In the genomic region with DNA sequence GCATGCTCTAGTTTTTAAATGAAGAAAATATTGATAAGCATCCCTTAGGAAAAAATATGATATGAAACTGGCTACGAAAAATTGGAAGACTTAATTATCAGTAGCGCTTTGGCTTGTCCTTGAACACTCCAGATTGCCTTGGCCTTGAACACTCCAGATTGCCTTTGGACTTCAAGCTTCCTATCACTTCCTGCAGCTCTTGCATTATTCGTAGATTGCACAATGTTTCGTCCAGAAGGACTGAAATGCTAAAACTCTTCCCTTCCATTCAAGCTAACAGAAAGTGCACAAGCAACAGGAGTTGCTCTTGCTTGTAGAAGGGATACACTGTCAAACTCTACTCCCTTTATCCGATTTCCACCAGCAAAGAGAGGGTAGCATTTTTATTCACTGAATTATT, we compare ENCODE assay signal across 21 mouse cellular contexts. TPM values are rescaled to one million over a fixed set of nuclear protein-coding genes. Genes with fewer than 3 reads are reported as not detected.
DNase-seq lines count a peak whose midpoint lies in the region; ATAC-seq and TF ChIP-seq lines count a peak whose summit lies in the region.
"Had no signal": no experiment of that assay in that cellular context is flagged by ENCODE, and none has a peak within 500 bp of the region (broad histone marks: within the 10 kb centered on the region; RNA-seq: fewer than 3 reads in every experiment).

No protein-coding gene starts in this region.

- H3K4me2 ChIP-seq in intestine, embryonic 15.5 days (replicated peaks): no peak overlapping the region
- H3K4me2 ChIP-seq in intestine, postnatal 0 days (replicated peaks; ENCODE audit: low read depth): no peak overlapping the region
- H3K4me2 ChIP-seq in myocyte (ENCODE audit: low read depth): peak overlapping the region; percentile 84
- H3K4me2 ChIP-seq: forebrain, embryonic 13.5 days; liver, embryonic 15.5 days; midbrain, embryonic 15.5 days; neural tube, embryonic 15.5 days had no signal

- no peaks in the 10 kb centered on the region for H3K36me3 ChIP-seq in intestine, embryonic 15.5 days
- H3K36me3 ChIP-seq in intestine, postnatal 0 days (ENCODE audit: control insufficient read depth, insufficient read depth): no peaks in the 10 kb centered on the region
- no peaks in the 10 kb centered on the region for H3K36me3 ChIP-seq in myocyte (ENCODE audit: control insufficient read depth, insufficient read depth)
- H3K36me3 ChIP-seq: embryonic facial prominence, embryonic 10.5 days; liver, embryonic 15.5 days; midbrain, embryonic 15.5 days; neural tube, embryonic 15.5 days had no signal

- no peaks in the 10 kb centered on the region for H3K79me2 ChIP-seq in myocyte (ENCODE audit: control insufficient read depth, insufficient read depth)

- intact Hi-C loops in gastrocnemius, adult 2 months (cut with DNase I): no loop called here
- intact Hi-C loops in gastrocnemius, postnatal 14 days (cut with DNase I; ENCODE audit: low total_unique reads): no loop called here

- peaks cover 3% of the 10 kb centered on the region; the same call in 1 of the 2 replicates for H3K4me1 ChIP-seq in intestine, embryonic 15.5 days (replicated peaks)
- no peaks in the 10 kb centered on the region for H3K4me1 ChIP-seq in intestine, postnatal 0 days (replicated peaks; ENCODE audit: control insufficient read depth, insufficient read depth, low read length)
- H3K4me1 ChIP-seq in brown adipose tissue, adult 24 weeks (ENCODE audit: control insufficient read depth, insufficient read depth, insufficient read length, low read length): no peaks in the 10 kb centered on the region
- H3K4me1 ChIP-seq: embryonic facial prominence, embryonic 10.5 days; forebrain, embryonic 13.5 days; liver, embryonic 15.5 days; midbrain, embryonic 15.5 days; neural tube, embryonic 15.5 days had no signal

- no peak for DNase-seq in gastrocnemius, adult 2 months
- no peak for DNase-seq in gastrocnemius, postnatal 14 days
- DNase-seq in spleen, postnatal 36 days (ENCODE audit: low spot score in 2 of 2): no peak
- DNase-seq: adrenal gland, postnatal 36 days; cerebellum, adult 8-10 months; kidney, adult 18-20 months; layer of hippocampus, postnatal 36 days; thymus, postnatal 14 days had no signal

- H3K9ac ChIP-seq in intestine, embryonic 15.5 days: no peak overlapping the region
- no peak overlapping the region for H3K9ac ChIP-seq in intestine, postnatal 0 days (ENCODE audit: low read depth, low read length)
- H3K9ac ChIP-seq: forebrain, embryonic 13.5 days; liver, embryonic 15.5 days; midbrain, embryonic 15.5 days; neural tube, embryonic 15.5 days had no signal

- no peak for TF ChIP-seq POLR2A in myocyte (IDR thresholded peaks at IDR 0.05; ENCODE audit: insufficient read length, low read depth)

- no peaks in the 10 kb centered on the region for H3K27me3 ChIP-seq in intestine, embryonic 15.5 days (replicated peaks)
- no peaks in the 10 kb centered on the region for H3K27me3 ChIP-seq in intestine, postnatal 0 days (replicated peaks; ENCODE audit: control insufficient read depth, insufficient read depth, low read length)
- H3K27me3 ChIP-seq in myocyte (ENCODE audit: control insufficient read depth, insufficient read depth, insufficient read length): no peaks in the 10 kb centered on the region
- H3K27me3 ChIP-seq: forebrain, embryonic 13.5 days; midbrain, embryonic 15.5 days; neural tube, embryonic 15.5 days had no signal

- TF ChIP-seq CTCF in gastrocnemius, adult 2 months (IDR thresholded peaks at IDR 0.05): no peak
- TF ChIP-seq CTCF in intestine, postnatal 0 days (IDR thresholded peaks at IDR 0.05; ENCODE audit: low read depth): no peak

- H3K4me3 ChIP-seq in gastrocnemius, adult 2 months: peak overlapping the region; percentile 29
- H3K4me3 ChIP-seq in intestine, embryonic 15.5 days (replicated peaks): no peak overlapping the region
- H3K4me3 ChIP-seq in intestine, postnatal 0 days (ENCODE audit: low read depth, low read length): no peak overlapping the region
- no peak overlapping the region for H3K4me3 ChIP-seq in brown adipose tissue, adult 24 weeks (ENCODE audit: insufficient read depth, low read depth, low read length)
- no peak overlapping the region for H3K4me3 ChIP-seq in myocyte
- H3K4me3 ChIP-seq: embryonic facial prominence, embryonic 10.5 days; erythroblast, embryonic 14.5 days; forebrain, embryonic 13.5 days; liver, embryonic 15.5 days; midbrain, embryonic 15.5 days; neural tube, embryonic 15.5 days had no signal

- H3K27ac ChIP-seq in gastrocnemius, adult 2 months: peak overlapping the region; percentile 76
- no peak overlapping the region for H3K27ac ChIP-seq in intestine, embryonic 15.5 days
- no peak overlapping the region for H3K27ac ChIP-seq in intestine, postnatal 0 days (ENCODE audit: low read depth, low read length)
- peak overlapping the region; percentile 61 for H3K27ac ChIP-seq in brown adipose tissue, adult 24 weeks (replicated peaks; ENCODE audit: low read depth, low read length)
- H3K27ac ChIP-seq: embryonic facial prominence, embryonic 10.5 days; forebrain, embryonic 13.5 days; kidney, postnatal 0 days; liver, embryonic 15.5 days; midbrain, embryonic 15.5 days; neural tube, embryonic 15.5 days had no signal

- H3ac ChIP-seq in myocyte (ENCODE audit: control insufficient read depth, insufficient read length): no peak overlapping the region

- WGBS in intestine, embryonic 15.5 days: 68% methylated on average over 5 of the region's 5 CpGs
- 50% methylated on average over 5 of the region's 5 CpGs for WGBS in intestine, postnatal 0 days

- ATAC-seq in intestine, embryonic 15.5 days: peak; percentile 55; the same call in 1 of the 2 replicates
- ATAC-seq in intestine, postnatal 0 days: no peak
- ATAC-seq: forebrain, embryonic 13.5 days; hindbrain, embryonic 16.5 days; midbrain, embryonic 15.5 days had no signal

- H3K9me3 ChIP-seq in intestine, embryonic 15.5 days: no peaks in the 10 kb centered on the region
- no peaks in the 10 kb centered on the region for H3K9me3 ChIP-seq in intestine, postnatal 0 days (ENCODE audit: control insufficient read depth)
- H3K9me3 ChIP-seq: embryonic facial prominence, embryonic 10.5 days; forebrain, embryonic 13.5 days; liver, embryonic 15.5 days; megakaryocyte, embryonic 14.5 days; midbrain, embryonic 15.5 days; neural tube, embryonic 15.5 days had no signal

TF ChIP-seq in myocyte, 11 proteins besides CTCF, POLR2A, EP300 and RAD21:
- peak; percentile 52; the same call in 1 of the 2 replicates for TF ChIP-seq CEBPB (IDR thresholded peaks at IDR 0.05; ENCODE audit: insufficient read depth, poor library complexity, severe bottlenecking)
- no peak for TF ChIP-seq TCF12 (IDR thresholded peaks at IDR 0.05; ENCODE audit: insufficient read depth, poor library complexity, severe bottlenecking)

RNA-seq across cellular contexts. Expression of gene Vim, which starts 14.4 kb away (rescaled TPM):
- total RNA-seq in gastrocnemius, adult 2 months (2021): 100 to 1,000 TPM in 1 of 2 experiments, 10 to 100 TPM in 1; 99.0 to 123 TPM
- total RNA-seq in gastrocnemius, postnatal 14 days (2021): 100 to 1,000 TPM; 423 to 456 TPM
- 442 and 454 TPM in 2 replicates for polyA plus RNA-seq in intestine, embryonic 15.5 days (2015; fragmentation: Nextera tagmentation; extraction: Ambion mirVana)
- 272 and 299 TPM in 2 replicates for polyA plus RNA-seq in intestine, postnatal 0 days (2015; fragmentation: Nextera tagmentation; extraction: Ambion mirVana)
- polyA plus RNA-seq in brown adipose tissue, adult 24 weeks (2012; ENCODE audit: insufficient read depth, insufficient read length, missing spikeins): 877 and 955 TPM in 2 replicates
- 3,783 TPM for polyA plus RNA-seq in myocyte (2012; fragmentation: generic; extraction: Trizol)

RNA-seq across cellular contexts. Expression of gene Trdmt1, which starts 14.8 kb away (rescaled TPM):
- 1 to 10 TPM; 3.6 to 6.4 TPM for total RNA-seq in gastrocnemius, adult 2 months (2021)
- total RNA-seq in gastrocnemius, postnatal 14 days (2021): 1 to 10 TPM; 3.7 to 3.9 TPM
- 8.1 and 10.0 TPM in 2 replicates for polyA plus RNA-seq in intestine, embryonic 15.5 days (2015; fragmentation: Nextera tagmentation; extraction: Ambion mirVana)
- 6.3 and 6.8 TPM in 2 replicates for polyA plus RNA-seq in intestine, postnatal 0 days (2015; fragmentation: Nextera tagmentation; extraction: Ambion mirVana)
- polyA plus RNA-seq in brown adipose tissue, adult 24 weeks (2012; ENCODE audit: insufficient read depth, insufficient read length, missing spikeins): 2.3 and 9.9 TPM in 2 replicates
- 2.2 TPM for polyA plus RNA-seq in myocyte (2012; fragmentation: generic; extraction: Trizol)

Comparison
In these comparisons a context has a peak if more than half of its experiments do, and no peak if none do; other contexts are left out.
1. H3K27ac ChIP-seq: peak in gastrocnemius, adult 2 months (single experiment) and brown adipose tissue, adult 24 weeks (single experiment); none in intestine, embryonic 15.5 days (single experiment) and intestine, postnatal 0 days (single experiment).